Mouse (Mus musculus): ENCODE measurements around the gene Olfr547. TPM values are rescaled to one million over a fixed set of nuclear protein-coding genes. Genes with fewer than 3 reads are reported as not detected.

Olfr547 gene
- polyA plus RNA-seq, 1 experiment from 2014 or later = not detected

GRCm38 (mm10) chr7:102571142-102571541, 36.6 kb downstream of the Olfr547 start, which contains the start of gene Olfr550:
Gene Olfr550, plus strand, starts transcription at chr7:102571442.
- Histone ChIP-seq H3K9ac (no peak within 1 kb of the TSS), H3K4me1 (no peaks in the 10 kb centered on the region), H3K9me3 (no peaks in the 10 kb centered on the region), H3K4me2 (no peak within 1 kb of the TSS), H3K27ac (no peak within 1 kb of the TSS), H3K4me3 (no peak within 1 kb of the TSS), H3K36me3 (no peaks in the 10 kb centered on the region), H3K27me3 (no peaks in the 10 kb centered on the region)
- WGBS = 77% methylated on average over 8 of the region's 8 CpGs
- no peak for ATAC-seq (ENCODE audit: borderline replicate concordance, extremely low read depth, low FRiP score, low TSS enrichment)

DNA sequence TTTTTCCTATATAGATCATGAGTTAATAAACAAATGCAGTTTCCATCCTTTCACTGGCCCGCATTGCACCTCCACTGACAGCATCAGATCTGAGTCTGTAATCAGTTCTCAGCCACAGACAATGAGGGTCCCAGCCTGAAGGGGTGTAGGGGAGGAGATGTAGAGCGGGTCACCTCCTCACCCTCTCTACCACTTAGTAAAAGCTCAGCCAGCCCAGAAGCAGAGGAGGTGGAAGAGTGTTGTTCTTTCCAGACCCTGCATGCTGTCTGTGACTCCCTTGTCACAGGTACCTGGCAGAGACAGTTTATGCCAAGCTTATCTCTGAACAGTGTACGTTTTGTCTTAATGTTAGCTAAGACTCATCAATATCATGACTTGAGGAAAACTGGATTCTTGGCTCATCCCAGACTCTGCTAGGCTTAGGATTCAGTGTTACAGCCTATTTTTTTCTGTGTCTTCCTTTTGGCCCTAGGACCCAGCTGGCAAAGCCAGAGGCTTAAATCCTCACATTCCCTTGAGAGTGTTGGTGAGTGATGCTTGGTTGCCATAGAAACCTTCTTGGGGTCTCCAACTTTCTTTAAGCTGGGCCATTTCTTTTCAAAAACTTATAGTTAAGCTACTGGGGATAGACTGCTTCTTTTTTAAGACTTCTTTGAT, 38.8 kb downstream of the Olfr547 start:
- Histone ChIP-seq H3K4me2 (no peak overlapping the region), H3K27ac (no peak overlapping the region), H3K4me3 (no peak overlapping the region), H3K27me3 (no peaks in the 10 kb centered on the region), H3K4me1 (no peaks in the 10 kb centered on the region), H3K9me3 (no peaks in the 10 kb centered on the region), H3K9ac (no peak overlapping the region), H3K36me3 (no peaks in the 10 kb centered on the region)
- WGBS = 64% methylated on average over 3 of the region's 3 CpGs
- ATAC-seq (ENCODE audit: borderline replicate concordance, extremely low read depth, low FRiP score, low TSS enrichment) = no peak

GRCm38 (mm10) chr7:102575998-102576397, 41.4 kb downstream of the Olfr547 start:
- Histone ChIP-seq H3K9ac (no peak overlapping the region), H3K4me2 (no peak overlapping the region), H3K4me3 (no peak overlapping the region), H3K36me3 (no peaks in the 10 kb centered on the region), H3K27me3 (no peaks in the 10 kb centered on the region), H3K4me1 (no peaks in the 10 kb centered on the region), H3K9me3 (no peaks in the 10 kb centered on the region), H3K27ac (no peak overlapping the region)
- ATAC-seq (ENCODE audit: borderline replicate concordance, extremely low read depth, low FRiP score, low TSS enrichment) = no peak
- 64% methylated on average over 6 of the region's 6 CpGs for WGBS

Other genes starting within 250 kb of the Olfr547 start
- gene Rrm1, start 93.1 kb upstream of the Olfr547 start, polyA plus RNA-seq (2015; fragmentation: Nextera tagmentation; extraction: Ambion mirVana) = 179 and 180 TPM in 2 replicates
- gene Olfr543, start 53.1 kb upstream of the Olfr547 start, polyA plus RNA-seq (2015; fragmentation: Nextera tagmentation; extraction: Ambion mirVana) = 0.17 and 0.31 TPM in 2 replicates
- gene Olfr544, start 46.4 kb upstream of the Olfr547 start, polyA plus RNA-seq (2015; fragmentation: Nextera tagmentation; extraction: Ambion mirVana) = 0.08 and 0.09 TPM in 2 replicates
- gene Olfr545, start 35.2 kb upstream of the Olfr547 start, polyA plus RNA-seq (2015; fragmentation: Nextera tagmentation; extraction: Ambion mirVana) = not detected in 2 replicates
- not detected in 2 replicates for gene Olfr548-ps1, start 6.1 kb downstream of the Olfr547 start, polyA plus RNA-seq (2015; fragmentation: Nextera tagmentation; extraction: Ambion mirVana)
- not detected in 2 replicates for gene Olfr549, start 15.1 kb downstream of the Olfr547 start, polyA plus RNA-seq (2015; fragmentation: Nextera tagmentation; extraction: Ambion mirVana)
- gene Trim21, start 30.7 kb downstream of the Olfr547 start, polyA plus RNA-seq (2015; fragmentation: Nextera tagmentation; extraction: Ambion mirVana) = 0.26 and 1.1 TPM in 2 replicates
- gene Olfr550, start 36.7 kb downstream of the Olfr547 start, polyA plus RNA-seq (2015; fragmentation: Nextera tagmentation; extraction: Ambion mirVana) = not detected in 2 replicates
- not detected in 2 replicates for gene Olfr551, start 57.1 kb downstream of the Olfr547 start, polyA plus RNA-seq (2015; fragmentation: Nextera tagmentation; extraction: Ambion mirVana)
- not detected in 2 replicates for gene Olfr552, start 63.0 kb downstream of the Olfr547 start, polyA plus RNA-seq (2015; fragmentation: Nextera tagmentation; extraction: Ambion mirVana)
- gene Olfr553, start 83.5 kb downstream of the Olfr547 start, polyA plus RNA-seq (2015; fragmentation: Nextera tagmentation; extraction: Ambion mirVana) = not detected in 2 replicates
- gene Olfr554, start 103.7 kb downstream of the Olfr547 start, polyA plus RNA-seq (2015; fragmentation: Nextera tagmentation; extraction: Ambion mirVana) = not detected in 2 replicates
- gene Olfr555, start 124.1 kb downstream of the Olfr547 start, polyA plus RNA-seq (2015; fragmentation: Nextera tagmentation; extraction: Ambion mirVana) = not detected in 2 replicates
- gene Olfr556, start 130.2 kb downstream of the Olfr547 start, polyA plus RNA-seq (2015; fragmentation: Nextera tagmentation; extraction: Ambion mirVana) = not detected in 2 replicates
- gene Trim68, start 152.6 kb downstream of the Olfr547 start, polyA plus RNA-seq (2015; fragmentation: Nextera tagmentation; extraction: Ambion mirVana) = 13.2 and 14.0 TPM in 2 replicates
- not detected in 2 replicates for gene Olfr557, start 161.2 kb downstream of the Olfr547 start, polyA plus RNA-seq (2015; fragmentation: Nextera tagmentation; extraction: Ambion mirVana)
- 0.28 and 0.49 TPM in 2 replicates for gene Olfr558, start 167.5 kb downstream of the Olfr547 start, polyA plus RNA-seq (2015; fragmentation: Nextera tagmentation; extraction: Ambion mirVana)
- gene Olfr33, start 184.3 kb downstream of the Olfr547 start, polyA plus RNA-seq (2015; fragmentation: Nextera tagmentation; extraction: Ambion mirVana) = not detected in 2 replicates
- gene Olfr559, start 192.7 kb downstream of the Olfr547 start, polyA plus RNA-seq (2015; fragmentation: Nextera tagmentation; extraction: Ambion mirVana) = not detected in 2 replicates
- gene Olfr560, start 224.6 kb downstream of the Olfr547 start, polyA plus RNA-seq (2015; fragmentation: Nextera tagmentation; extraction: Ambion mirVana) = 0.09 TPM in 1 of 2 replicates, not detected in the other
- gene Olfr78, start 224.7 kb downstream of the Olfr547 start, polyA plus RNA-seq (2015; fragmentation: Nextera tagmentation; extraction: Ambion mirVana) = 0.21 and 0.36 TPM in 2 replicates
- gene Olfr561, start 236.5 kb downstream of the Olfr547 start, polyA plus RNA-seq (2015; fragmentation: Nextera tagmentation; extraction: Ambion mirVana) = not detected in 2 replicates

Measured in lung, embryonic 15.5 days (tissue).